Mouse (Mus musculus) CH12.LX (cell line): ENCODE measurements at regions not wholly inside any gene's neighbourhood (a gene's known extent, or its start where the extent isn't known, plus 50 kb on each side); places are given as distances from the start of the nearest gene placed in this dataset.

Experiments used
- CTCF ChIP-seq, 2 experiments: IDR thresholded peaks in 1 of 2; conservative IDR thresholded peaks in 1 of 2; 2 replicates each; pipeline ENCODE4 v1.5.1; 2011 to 2012; ENCODE audit warnings: low read depth in 2 of 2, low read length in 2 of 2, improper control_type of control experiment in 1 of 2, inconsistent platforms in 1 of 2, mild to moderate bottlenecking in 1 of 2, moderate library complexity in 1 of 2
- ELF1 ChIP-seq: IDR thresholded peaks from 2 replicates; pipeline ENCODE4 v1.6.1; 2014; ENCODE audit warnings: low read depth, mild to moderate bottlenecking, inconsistent platforms, low read length, improper control_type of control experiment
- EP300 ChIP-seq: IDR thresholded peaks from 2 replicates; pipeline ENCODE4 v1.6.1; 2011; ENCODE audit warnings: low read length, improper control_type of control experiment
- ETS1 ChIP-seq: conservative IDR thresholded peaks from 2 replicates; pipeline ENCODE4 v1.6.1; 2012; ENCODE audit warnings: low read depth, mild to moderate bottlenecking, inconsistent platforms, low read length, improper control_type of control experiment, moderate library complexity
- MYC ChIP-seq: IDR thresholded peaks from 2 replicates; pipeline ENCODE4 v1.6.1; 2011; ENCODE audit warnings: low read depth, mild to moderate bottlenecking, improper control_type of control experiment, low read length
- NELFE ChIP-seq: IDR thresholded peaks from 2 replicates; pipeline ENCODE4 v1.6.1; 2011; ENCODE audit warnings: low read depth, low read length, improper control_type of control experiment
- RAD21 ChIP-seq: IDR thresholded peaks from 2 replicates; pipeline ENCODE4 v1.6.1; 2011; ENCODE audit warnings: low read depth, mild to moderate bottlenecking, low read length, improper control_type of control experiment, moderate library complexity

DNA sequence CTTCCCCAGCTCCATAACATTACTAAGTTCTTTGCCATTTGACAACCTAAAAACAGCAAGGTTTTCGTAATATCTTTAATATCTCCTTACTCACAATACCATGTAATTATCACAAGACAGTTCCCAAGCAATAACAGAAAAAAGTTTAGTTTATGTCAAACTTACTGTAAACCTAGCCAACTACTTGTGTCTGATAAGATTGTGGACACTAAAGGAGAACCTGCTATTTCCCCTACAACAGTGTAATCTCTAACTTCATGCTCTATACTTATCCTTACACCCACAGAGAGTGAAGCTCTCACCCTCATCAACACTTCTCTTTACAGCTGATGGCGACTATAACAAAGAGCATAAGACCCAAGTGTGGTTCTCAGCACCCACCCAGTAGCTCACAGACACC, 69.8 kb upstream of the Ogfrl1 start:
- TF ChIP-seq CTCF (conservative IDR thresholded peaks at IDR 0.05 in 1 of 2, IDR thresholded peaks at IDR 0.05 in 1 of 2; ENCODE audit: low read depth in 2 of 2, low read length in 2 of 2) (no peak), MYC (no peak), ELF1 (no peak), NELFE (no peak), EP300 (no peak), RAD21 (no peak), ETS1 (no peak)
